Mouse (Mus musculus) inflammation-experienced regulatory T-cells (primary cell): Measurements from ENCODE around the gene Itgb1bp2. TPM values are rescaled to one million over a fixed set of nuclear protein-coding genes. Genes with fewer than 3 reads are reported as not detected.

Experiments
- polyA plus RNA-seq, 2 experiments: library from polyadenylated mRNA; unstranded; fragments of 100-300 nt; shearing (Covaris generic); gene quantifications; one replicate each; pipeline ENCODE4 v1.2.1; 2017

The Itgb1bp2 gene
- polyA plus RNA-seq: under 1 TPM in 1 of 2 experiments, not detected in 1; 0.39 TPM

GRCm38 (mm10) chrX:101448886-101449475, at the start of gene Itgb1bp2:
Gene Itgb1bp2, plus strand, starts transcription at chrX:101449088.

GRCm38 (mm10) chrX:101420700-101421095, 28.2 kb upstream of the Itgb1bp2 start, which contains the start of gene Zmym3:
Gene Zmym3, minus strand, starts transcription at chrX:101420849.

GRCm38 (mm10) chrX:101429142-101429949, 19.5 kb upstream of the Itgb1bp2 start, which contains the start of gene Nono:
Gene Nono, plus strand, starts transcription at chrX:101429318.

Other genes starting within 250 kb of the Itgb1bp2 start
- gene Snx12, start 226.5 kb upstream of the Itgb1bp2 start, polyA plus RNA-seq: 10 to 100 TPM; 50.9 to 59.3 TPM
- 1 to 10 TPM; 1.6 to 2.1 TPM for gene Foxo4, start 194.6 kb upstream of the Itgb1bp2 start, polyA plus RNA-seq
- 1 to 10 TPM; 2.3 to 3.2 TPM for gene Gm614, start 185.1 kb upstream of the Itgb1bp2 start, polyA plus RNA-seq
- gene Il2rg, start 180.8 kb upstream of the Itgb1bp2 start, polyA plus RNA-seq: 1,000 to 10,000 TPM; 1,499 to 1,719 TPM
- gene Gm20489, start 180.1 kb upstream of the Itgb1bp2 start, polyA plus RNA-seq: not detected
- gene Med12, start 175.1 kb upstream of the Itgb1bp2 start, polyA plus RNA-seq: 10 to 100 TPM; 69.3 to 84.3 TPM
- gene Nlgn3, start 149.9 kb upstream of the Itgb1bp2 start, polyA plus RNA-seq: 1 to 10 TPM in 1 of 2 experiments, under 1 TPM in 1; 0.06 to 1.8 TPM
- gene Gjb1, start 72.7 kb upstream of the Itgb1bp2 start, polyA plus RNA-seq: under 1 TPM in 1 of 2 experiments, not detected in 1; 0.95 TPM
- 10 to 100 TPM; 14.1 to 15.4 TPM for gene Zmym3, start 28.2 kb upstream of the Itgb1bp2 start, polyA plus RNA-seq
- 100 to 1,000 TPM; 255 to 264 TPM for gene Nono, start 19.8 kb upstream of the Itgb1bp2 start, polyA plus RNA-seq
- 10 to 100 TPM; 20.8 to 24.0 TPM for gene Taf1, start 83.6 kb downstream of the Itgb1bp2 start, polyA plus RNA-seq
- 100 to 1,000 TPM; 243 to 257 TPM for gene Ogt, start 191.0 kb downstream of the Itgb1bp2 start, polyA plus RNA-seq